Mouse (Mus musculus) A20 (cell line): ENCODE results near the gene Pfpl.
A peak's percentile ranks its signal among the peaks of the same experiment; 100 is the strongest.

Experiments
- DNase-seq: peaks from one replicate; pipeline ENCODE4 v3.0.0-alpha.2; 2011; ENCODE audit warnings: low read depth, low spot score

Gene Pfpl

DNA sequence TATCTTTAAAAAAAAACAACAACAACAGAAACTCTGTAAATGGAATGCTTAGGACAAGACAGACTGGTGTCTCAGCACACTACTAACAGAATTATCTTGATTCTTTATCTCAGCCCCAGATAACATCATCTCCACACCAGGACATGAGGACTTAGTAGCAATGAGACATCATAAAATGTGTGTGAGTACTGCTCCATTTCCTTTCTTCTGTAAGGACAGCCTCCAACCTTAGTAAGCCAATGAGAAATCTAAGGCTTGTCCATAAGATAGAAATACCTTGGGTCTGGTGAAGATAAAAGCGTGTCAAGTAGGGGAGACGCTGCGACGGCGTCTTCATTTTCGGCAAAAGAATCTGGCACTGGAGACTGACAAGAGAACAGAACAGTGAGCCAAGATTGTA, at the start of gene Pfpl:
Gene Pfpl (plus strand): TSS at position 301 of the 400 bp plus-strand sequence.
- DNase-seq = no peak

GRCm38 (mm10) chr19:12386979-12387378, 40.7 kb upstream of the Pfpl start, which contains the start of gene Olfr1440:
Gene Olfr1440 (plus strand): TSS chr19:12387279.
- DNase-seq = no peak

DNA sequence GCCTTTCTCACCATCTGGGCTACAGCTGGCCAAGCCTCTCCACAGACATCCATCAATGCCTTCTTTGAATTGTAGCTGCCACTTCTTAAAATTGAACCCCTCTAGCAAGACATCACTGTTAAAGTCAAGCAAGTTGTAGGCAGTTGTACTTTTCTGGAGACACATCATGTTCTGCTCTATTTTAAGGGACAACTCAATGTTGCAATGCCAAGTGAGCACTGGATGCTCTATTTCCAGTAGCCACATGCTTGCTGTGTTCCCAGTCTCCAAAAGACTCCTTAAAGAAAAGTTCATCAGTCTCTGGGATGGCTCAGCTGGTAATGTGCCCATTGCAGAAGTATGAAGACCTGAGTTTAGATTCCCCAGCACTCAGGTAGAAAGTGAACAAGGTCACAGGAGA, 14.0 kb upstream of the Pfpl start:
- DNase-seq = no peak

DNA sequence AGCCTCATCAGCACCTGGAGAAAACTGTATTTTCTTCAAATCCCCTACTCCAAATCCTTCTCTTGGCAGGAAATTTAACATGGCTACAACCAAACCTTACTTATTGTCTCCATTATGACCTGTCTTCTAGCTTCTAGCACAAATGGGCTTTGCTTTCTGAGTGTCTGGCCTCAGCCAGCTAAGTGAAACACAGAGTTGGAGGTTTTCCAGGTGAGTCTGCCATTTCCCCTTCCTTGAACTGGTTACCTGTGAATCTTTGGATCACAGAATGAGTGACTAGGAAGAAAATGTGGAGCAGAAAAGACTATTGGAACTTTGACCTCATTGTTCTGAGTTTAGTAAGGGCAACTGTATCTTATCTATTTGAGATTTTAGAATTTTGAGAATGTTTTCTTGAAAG, 10.3 kb upstream of the Pfpl start, which contains the start of gene Olfr1441:
Gene Olfr1441 (plus strand): TSS at position 73 of the 400 bp plus-strand sequence.
- DNase-seq = no peak

DNA sequence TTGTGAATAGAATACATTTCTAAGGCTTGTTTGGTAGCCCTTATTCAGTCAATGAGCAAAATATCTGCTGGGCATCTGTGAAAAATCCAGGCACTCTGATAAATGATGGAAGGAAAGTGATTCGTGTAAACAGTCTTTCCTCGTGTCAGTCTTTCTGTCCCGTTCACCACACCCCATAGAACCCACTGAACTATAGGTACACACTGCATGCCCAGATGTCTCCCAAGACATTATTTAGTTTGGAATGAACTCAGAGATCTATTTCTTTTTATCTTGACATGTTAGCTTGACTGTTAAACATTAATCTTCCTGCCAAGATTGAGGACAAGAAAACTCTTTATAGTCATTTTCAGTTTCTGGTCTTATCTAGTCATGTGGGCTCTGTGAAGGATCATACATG, 9.4 kb upstream of the Pfpl start:
- DNase-seq = no peak

DNA sequence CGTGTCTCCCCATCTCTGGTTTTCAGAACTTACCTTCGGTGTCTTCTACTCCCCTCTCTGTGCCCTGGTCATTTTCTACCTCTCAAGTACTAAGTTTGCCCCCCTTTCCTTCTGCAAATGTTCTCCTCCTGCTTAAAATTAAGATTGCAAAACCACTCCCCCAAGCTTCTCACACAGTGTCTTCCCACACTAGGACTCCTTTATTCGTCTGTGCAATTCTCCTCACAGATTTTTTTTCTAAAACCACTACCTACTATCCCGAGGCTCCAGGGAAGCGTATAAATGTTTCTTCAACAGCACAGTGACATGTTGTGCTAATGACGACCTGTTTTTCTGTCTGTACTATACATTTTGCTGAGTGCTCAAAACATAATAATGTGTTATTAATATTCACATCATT, 7.2 kb upstream of the Pfpl start:
- no peak for DNase-seq

DNA sequence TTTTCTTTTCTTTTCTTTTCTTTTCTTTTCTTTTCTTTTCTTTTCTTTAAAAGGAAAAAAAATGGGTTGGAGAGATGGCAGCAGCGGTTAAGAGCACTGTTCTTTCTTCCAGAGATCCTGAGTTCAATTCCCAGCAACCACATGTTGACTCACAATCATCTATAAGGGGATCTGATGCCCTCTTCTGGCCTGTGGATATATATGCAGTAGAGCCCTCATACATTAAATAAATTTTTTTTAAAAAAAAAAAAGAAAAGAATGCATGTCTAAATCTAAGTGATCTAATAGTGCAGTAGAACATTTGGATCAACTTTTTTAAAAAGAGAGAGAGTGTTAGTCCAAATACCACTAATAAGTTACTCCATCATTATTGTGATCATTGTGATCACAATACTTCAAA, 6.0 kb upstream of the Pfpl start:
- DNase-seq = no peak

GRCm38 (mm10) chr19:12427101-12427500, 604 bp upstream of the Pfpl start:
- peak; percentile 61 for DNase-seq

DNA sequence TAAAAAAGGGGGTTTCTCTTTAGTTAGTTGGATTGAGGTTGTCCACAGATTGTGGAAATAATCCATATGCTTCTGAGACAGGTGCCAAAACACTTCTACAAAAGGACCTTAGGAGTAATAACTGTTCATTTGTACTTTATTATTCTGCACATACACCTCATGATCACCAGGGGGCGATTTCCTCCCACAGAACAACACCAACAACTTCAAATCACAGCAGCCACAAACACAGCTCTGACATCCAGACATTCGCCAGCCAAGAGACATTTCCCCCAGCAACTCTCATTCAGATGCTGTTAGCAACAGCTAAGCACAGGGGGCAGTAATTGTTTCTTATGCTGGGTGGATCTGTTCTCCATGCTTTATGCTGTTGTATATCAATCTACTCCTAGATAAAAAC, 5.3 kb downstream of the Pfpl start:
- peak; percentile 86 for DNase-seq

DNA sequence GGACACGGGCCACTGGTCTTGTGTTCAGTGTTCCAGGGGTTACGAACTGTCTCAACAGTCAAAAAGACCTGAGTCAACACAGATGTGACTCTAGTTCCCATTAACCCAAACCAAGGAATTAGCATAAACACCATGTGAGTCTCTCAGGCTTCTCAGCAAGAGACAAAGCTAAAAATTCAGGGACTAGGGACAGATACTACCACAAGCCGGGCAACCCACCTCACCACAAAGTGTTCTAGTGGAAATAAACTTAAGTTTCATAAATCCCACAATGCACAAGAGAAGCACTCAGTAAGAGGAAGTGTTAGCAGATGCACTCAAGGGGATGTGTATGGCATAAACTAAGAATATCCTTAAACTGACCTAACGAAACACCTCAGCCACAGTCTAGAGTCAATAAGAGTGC, 7.3 kb downstream of the Pfpl start:
- peak; percentile 83 for DNase-seq

DNA sequence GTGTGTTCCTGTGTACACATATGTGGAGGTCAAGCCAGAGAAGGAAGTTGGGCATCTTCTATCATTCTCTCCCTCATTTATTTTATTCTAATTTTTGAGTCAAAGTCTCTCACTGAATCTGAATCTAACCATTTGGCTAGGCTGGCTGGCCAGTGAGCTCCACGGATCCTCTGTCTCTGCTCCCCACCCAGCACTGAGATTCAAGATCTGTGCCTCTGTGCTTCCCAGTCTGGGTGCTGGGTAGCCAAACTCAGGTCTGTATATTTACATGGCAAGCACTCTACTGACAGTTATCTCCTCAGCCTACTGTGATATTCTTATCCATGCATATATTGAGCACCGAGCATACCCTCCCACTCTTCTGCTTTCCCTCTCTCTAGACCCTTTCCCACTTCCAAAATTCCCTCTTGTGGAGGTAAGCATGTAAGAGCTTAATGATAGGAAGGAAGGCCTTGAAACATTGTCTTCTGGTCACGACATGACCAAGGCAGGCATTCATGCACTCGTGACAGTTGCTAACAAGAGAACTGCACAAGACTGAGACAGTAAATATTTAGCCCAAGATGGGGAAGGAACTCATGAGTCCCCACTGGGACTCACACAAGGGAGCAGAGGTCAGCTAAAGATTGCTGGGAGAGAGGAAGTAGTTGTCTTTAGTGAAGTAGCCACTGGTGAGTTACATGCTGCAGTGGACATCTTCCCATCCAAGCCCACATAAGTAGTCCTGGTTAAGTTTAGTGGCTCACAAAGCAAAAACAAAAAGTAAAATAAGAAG, 8.2 kb downstream of the Pfpl start:
- peak; percentile 22 for DNase-seq

- no peak for DNase-seq
Observed at GRCm38 (mm10) chr19:12439581-12439980, 11.9 kb downstream of the Pfpl start.

- DNase-seq = peak; percentile 75
Observed at GRCm38 (mm10) chr19:12440103-12440725, 12.5 kb downstream of the Pfpl start.

DNA sequence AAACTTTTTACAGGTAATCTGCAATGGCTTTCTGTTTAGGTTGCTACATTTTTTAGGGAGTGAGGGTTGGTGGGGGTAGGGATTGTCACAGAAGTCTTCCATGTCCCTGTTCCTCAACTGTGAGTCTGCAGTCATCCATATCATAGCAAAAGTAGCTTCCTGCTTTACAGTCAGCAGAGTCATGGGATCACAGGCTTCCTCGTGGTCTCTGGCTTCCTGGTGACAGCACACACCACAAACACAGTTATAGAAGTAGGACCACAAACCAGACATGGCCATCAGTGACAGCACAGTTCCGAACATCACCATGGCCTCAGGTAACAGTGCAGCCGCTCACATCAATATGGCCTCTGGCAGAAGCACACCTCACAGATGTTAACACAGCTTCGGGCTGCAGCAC, 14.9 kb downstream of the Pfpl start:
- no peak for DNase-seq

DNA sequence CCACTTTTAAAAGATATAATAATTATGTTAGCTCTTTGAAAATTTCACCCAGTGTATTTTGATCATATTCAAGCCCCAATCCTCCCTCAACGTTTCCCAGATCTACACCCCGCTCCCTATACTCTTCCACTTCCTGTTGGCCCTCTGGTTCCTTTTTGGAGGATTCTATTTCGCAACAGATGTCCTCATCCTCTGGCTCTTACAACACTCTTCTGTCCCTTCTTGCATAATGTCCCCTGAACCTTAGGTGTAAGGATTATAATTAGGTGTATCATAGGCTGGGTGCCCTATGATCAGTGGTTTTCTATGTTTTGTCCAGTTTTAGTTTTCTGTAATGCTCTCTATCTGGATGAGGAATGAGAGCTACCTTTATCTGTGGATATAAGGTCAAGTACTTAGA, 17.3 kb downstream of the Pfpl start:
- DNase-seq = no peak

- DNase-seq = peak; percentile 95
Observed at GRCm38 (mm10) chr19:12457401-12458066, 29.8 kb downstream of the Pfpl start.

DNA sequence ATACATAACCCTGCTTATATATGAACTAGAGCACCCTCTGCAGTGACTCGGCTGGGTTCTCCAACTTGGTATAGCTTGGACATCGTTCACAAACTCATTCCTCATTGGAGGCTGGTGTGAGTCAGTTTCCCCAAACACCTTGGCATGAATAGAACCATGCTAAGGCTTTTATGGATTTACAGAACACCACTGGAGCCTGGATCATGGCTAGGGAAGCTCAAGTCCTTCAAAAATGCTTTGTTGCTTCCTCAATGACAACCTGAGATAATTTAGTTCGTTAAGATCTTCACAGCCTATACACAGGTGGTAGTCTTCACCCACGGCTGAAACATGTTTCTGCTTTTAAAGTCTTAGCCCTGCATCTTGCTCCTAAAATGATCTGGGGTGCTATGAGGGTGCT, 31.8 kb downstream of the Pfpl start:
- peak; percentile 85 for DNase-seq

- DNase-seq = peak; percentile 89
Observed at GRCm38 (mm10) chr19:12460282-12461249, 32.9 kb downstream of the Pfpl start, which contains the start of gene Mpeg1. Gene Mpeg1 (plus strand): TSS chr19:12460779.

- DNase-seq = no peak
Observed at GRCm38 (mm10) chr19:12462851-12463721, 35.4 kb downstream of the Pfpl start.

- DNase-seq = peak; percentile 51
Observed at GRCm38 (mm10) chr19:12463722-12464035, 36.0 kb downstream of the Pfpl start.
